Mouse (Mus musculus): ENCODE data around the gene Ier3.
"Not testable (repeated sequence)": the region's sequence is repeated elsewhere in the genome, so short reads cannot be mapped to it uniquely, and the experiment has no call there.

Gene Ier3

GRCm38 (mm10) chr17:35837487-35837886 lies 16.0 kb downstream of the Ier3 start:
- DNase-seq, result no peak

GRCm38 (mm10) chr17:35838122-35838544 lies 16.6 kb downstream of the Ier3 start, which contains the start of gene Tubb5:
Tubb5 (minus strand) TSS chr17:35838306.
- peak; percentile 98 for DNase-seq

GRCm38 (mm10) chr17:35838570-35838969 lies 17.1 kb downstream of the Ier3 start:
- DNase-seq, result no peak

- not testable (repeated sequence) for DNase-seq
Observed at GRCm38 (mm10) chr17:35839002-35839401, 17.5 kb downstream of the Ier3 start.

GRCm38 (mm10) chr17:35840561-35840960 lies 19.1 kb downstream of the Ier3 start:
- DNase-seq, result no peak

GRCm38 (mm10) chr17:35841076-35841950 lies 19.8 kb downstream of the Ier3 start, which contains the start of gene Mdc1:
Mdc1 (plus strand) TSS chr17:35841515.
- DNase-seq, result peak; percentile 100

- no peak for DNase-seq
Observed at GRCm38 (mm10) chr17:35842006-35842405, 20.5 kb downstream of the Ier3 start.

GRCm38 (mm10) chr17:35843514-35843913 lies 22.0 kb downstream of the Ier3 start:
- DNase-seq, result no peak

GRCm38 (mm10) chr17:35848112-35848511 lies 26.6 kb downstream of the Ier3 start:
- DNase-seq, result peak; percentile 62

- DNase-seq, result no peak
Observed at GRCm38 (mm10) chr17:35850974-35851373, 29.5 kb downstream of the Ier3 start.

- no peak for DNase-seq
Observed at GRCm38 (mm10) chr17:35859371-35859770, 37.9 kb downstream of the Ier3 start.

GRCm38 (mm10) chr17:35859835-35860234 lies 38.4 kb downstream of the Ier3 start:
- no peak for DNase-seq

GRCm38 (mm10) chr17:35860831-35861197 lies 39.3 kb downstream of the Ier3 start:
- DNase-seq, result no peak

- peak; percentile 86 for DNase-seq
Observed at GRCm38 (mm10) chr17:35861198-35861857, 39.8 kb downstream of the Ier3 start, which contains the start of gene Nrm. Nrm (plus strand) TSS chr17:35861318.

- no peak for DNase-seq
Observed at GRCm38 (mm10) chr17:35864832-35865353, 43.4 kb downstream of the Ier3 start.

GRCm38 (mm10) chr17:35865481-35866280 lies 44.2 kb downstream of the Ier3 start, which contains the start of gene Ppp1r18:
Ppp1r18 (plus strand) TSS chr17:35865593.
- DNase-seq, result peak; percentile 21

GRCm38 (mm10) chr17:35866281-35866831 lies 44.9 kb downstream of the Ier3 start:
- no peak for DNase-seq

GRCm38 (mm10) chr17:35866911-35867890 lies 45.7 kb downstream of the Ier3 start:
- DNase-seq, result no peak

GRCm38 (mm10) chr17:35868165-35868820 lies 46.8 kb downstream of the Ier3 start:
- DNase-seq, result peak; percentile 31

- DNase-seq, result no peak
Observed at GRCm38 (mm10) chr17:35868961-35869345, 47.5 kb downstream of the Ier3 start.
